Mouse (Mus musculus) CD4-positive helper T cell, adult 2 months (primary cell): ENCODE results near the gene Emilin2.
"Not testable (repeated sequence)": the region's sequence is repeated elsewhere in the genome, so short reads cannot be mapped to it uniquely, and the experiment has no call there.

ENCODE experiments used
- DNase-seq: peaks from one replicate; pipeline ENCODE4 v3.0.0-alpha.2; 2012; ENCODE audit warnings: low read depth, missing footprints, low spot score

The Emilin2 gene

DNA sequence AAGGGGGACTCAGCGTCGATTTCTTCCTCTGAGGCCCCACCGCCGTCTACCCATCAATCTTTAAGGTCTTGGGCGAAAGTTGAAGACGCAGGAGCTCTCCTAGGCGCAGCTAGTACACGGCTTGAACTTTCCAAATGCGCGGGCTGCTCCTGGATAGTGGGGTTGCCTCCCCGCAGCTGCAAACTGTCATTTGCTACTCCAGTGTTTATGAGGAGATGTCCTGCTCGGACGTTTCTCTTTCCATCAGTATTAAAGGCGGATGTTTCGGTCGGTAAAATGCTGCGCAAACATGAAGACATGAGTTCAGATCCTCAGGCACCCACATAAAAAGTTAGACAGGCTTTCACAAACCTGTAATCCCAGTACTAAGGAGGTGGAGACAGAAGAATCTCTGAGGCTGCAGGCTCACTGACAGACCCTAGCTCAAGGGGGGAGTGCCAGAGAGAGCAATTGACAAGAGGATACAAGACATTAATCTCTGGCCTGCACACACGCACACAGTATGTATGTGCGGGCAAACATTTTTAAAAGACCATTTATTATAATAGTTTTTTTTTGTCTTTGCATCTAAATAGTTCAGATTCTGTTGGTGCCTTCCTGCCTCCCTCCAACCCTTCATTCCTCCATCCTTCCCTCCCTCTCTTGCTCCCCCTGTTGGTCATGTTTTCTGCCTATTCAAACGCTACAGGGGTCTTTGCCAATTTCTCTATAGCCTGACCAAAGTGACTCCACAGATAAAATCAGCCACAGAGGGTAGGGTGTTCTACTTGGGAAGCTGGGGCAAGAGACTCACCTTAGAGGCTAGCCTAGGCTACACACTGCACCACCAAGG, at the start of gene Emilin2:
TSS of gene Emilin2 (minus strand) at position 639 of the 832 bp plus-strand sequence.
- no peak for DNase-seq

DNA sequence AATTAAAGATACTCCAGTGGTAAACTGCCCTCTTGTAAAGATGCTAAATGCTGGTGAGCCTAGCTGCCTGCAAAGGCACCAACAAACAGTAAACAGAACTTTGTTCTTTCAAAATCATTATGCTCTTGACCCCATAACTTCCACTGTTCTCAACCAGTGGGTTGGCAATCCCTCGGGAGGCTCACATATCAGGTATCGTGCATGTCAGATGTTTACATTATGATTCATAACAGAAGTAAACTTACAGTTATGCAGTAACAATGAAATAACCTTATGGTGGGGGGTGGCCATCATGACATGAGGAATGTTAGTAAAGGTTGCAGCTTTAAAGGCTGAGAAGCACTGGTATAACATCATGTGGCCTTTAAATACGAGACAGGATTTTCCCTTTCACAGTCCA, 43.7 kb upstream of the Emilin2 start:
- DNase-seq, result no peak

- no peak for DNase-seq
Measured at GRCm38 (mm10) chr17:71354205-71354604, 42.4 kb upstream of the Emilin2 start.

DNA sequence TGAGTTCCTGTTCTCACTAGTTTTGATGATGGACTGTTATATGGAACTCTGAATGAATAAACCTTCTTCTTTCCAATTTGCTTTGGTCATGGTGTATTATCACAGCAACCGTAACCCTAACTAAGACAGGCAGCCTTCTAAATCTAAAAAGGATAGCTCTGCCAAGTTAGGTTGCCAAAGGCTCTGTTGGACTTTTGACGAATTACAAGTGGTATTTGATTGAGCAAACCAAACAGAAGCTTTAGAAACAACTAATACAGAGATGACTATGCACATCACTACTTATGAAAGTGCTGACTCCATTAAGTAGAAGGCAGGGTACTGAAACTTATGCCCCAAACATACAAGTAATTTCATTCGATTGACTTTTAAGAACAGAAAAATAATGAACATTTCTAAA, 36.4 kb upstream of the Emilin2 start:
- no peak for DNase-seq

DNA sequence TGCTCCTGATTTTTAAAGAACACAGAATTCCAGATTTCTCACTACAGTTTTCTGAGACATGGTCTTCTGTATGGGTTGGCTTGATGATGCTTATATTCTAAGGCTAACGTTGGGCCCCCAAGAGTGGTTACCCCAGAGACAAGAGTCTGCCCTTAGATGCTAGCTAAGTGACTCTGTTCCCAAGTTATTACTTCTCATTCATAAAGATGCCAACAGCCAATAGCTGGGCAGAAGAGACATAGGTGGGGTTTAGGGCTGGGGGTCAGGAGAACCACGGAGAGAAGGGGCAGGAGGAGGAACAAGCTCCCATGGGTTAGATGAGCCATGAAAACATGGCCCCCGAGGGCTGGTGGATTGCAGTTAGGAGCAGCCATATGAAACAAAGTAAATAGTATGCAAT, 30.2 kb upstream of the Emilin2 start:
- DNase-seq, result no peak

DNA sequence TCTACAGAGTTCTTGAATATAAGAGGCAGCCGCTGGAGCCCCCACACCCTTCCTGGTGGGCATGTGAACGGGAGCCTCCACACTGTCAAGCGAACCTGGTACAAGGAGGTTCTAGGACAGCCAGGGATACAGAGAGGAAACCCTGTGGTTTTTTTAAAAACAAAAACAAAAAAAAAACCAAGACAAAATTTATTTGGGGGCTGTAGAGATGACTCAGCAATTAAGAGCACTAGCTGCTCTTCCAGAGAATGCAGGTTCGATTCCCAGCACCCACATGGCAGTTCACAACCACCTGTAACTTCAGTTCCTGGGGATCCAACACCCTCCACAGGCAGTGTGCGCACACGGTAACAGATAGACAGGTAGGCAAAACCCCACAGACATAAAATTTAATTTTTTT, 26.8 kb upstream of the Emilin2 start:
- no peak for DNase-seq

GRCm38 (mm10) chr17:71337546-71337945, 25.8 kb upstream of the Emilin2 start:
- DNase-seq, result no peak

GRCm38 (mm10) chr17:71336421-71336820, 24.6 kb upstream of the Emilin2 start:
- DNase-seq, result no peak

DNA sequence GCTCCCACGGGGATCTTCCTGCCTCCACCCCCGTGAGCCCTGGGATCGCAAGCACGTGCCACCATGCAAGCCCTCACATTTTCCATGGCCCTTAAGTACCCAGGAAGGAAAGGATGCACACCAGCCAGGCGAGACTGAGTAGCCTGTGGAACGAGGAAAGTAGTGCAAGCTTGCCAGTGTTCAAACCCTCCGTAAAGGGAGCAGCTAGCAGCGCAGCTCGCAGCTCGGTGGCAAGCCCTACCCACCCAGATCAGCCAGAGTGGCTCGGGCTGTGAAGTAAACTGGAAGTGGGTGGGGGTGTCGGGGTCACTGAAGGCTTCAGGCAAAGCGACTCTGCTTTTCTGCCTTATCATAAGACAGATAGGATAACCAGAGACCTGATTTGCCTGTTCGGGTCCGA, 20.5 kb upstream of the Emilin2 start:
- no peak for DNase-seq

DNA sequence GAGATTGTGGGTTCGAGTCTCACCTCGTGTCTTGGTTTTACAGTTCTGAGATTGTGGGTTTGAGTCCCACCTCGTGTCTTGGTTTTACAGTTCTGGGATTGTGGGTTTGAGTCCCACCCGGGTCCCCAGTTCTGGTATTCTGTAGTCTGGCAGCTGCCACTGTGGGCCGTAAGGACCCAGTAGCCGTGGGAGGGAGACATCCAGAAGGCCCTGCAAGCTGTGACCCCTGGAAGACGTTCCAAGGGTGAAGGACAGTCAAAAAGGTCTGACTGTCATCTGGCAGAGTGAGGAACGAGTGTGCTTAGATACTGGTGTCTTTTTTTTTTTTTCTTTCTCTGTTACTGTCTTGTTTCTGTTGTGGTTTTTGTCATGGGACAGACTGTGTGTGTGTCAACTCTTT, 9.0 kb upstream of the Emilin2 start:
- DNase-seq, result not testable (repeated sequence)

- DNase-seq, result no peak
Measured at GRCm38 (mm10) chr17:71319361-71319760, 7.6 kb upstream of the Emilin2 start.

- no peak for DNase-seq
Measured at GRCm38 (mm10) chr17:71317571-71317970, 5.8 kb upstream of the Emilin2 start.

GRCm38 (mm10) chr17:71314315-71314714, 2.5 kb upstream of the Emilin2 start:
- no peak for DNase-seq

DNA sequence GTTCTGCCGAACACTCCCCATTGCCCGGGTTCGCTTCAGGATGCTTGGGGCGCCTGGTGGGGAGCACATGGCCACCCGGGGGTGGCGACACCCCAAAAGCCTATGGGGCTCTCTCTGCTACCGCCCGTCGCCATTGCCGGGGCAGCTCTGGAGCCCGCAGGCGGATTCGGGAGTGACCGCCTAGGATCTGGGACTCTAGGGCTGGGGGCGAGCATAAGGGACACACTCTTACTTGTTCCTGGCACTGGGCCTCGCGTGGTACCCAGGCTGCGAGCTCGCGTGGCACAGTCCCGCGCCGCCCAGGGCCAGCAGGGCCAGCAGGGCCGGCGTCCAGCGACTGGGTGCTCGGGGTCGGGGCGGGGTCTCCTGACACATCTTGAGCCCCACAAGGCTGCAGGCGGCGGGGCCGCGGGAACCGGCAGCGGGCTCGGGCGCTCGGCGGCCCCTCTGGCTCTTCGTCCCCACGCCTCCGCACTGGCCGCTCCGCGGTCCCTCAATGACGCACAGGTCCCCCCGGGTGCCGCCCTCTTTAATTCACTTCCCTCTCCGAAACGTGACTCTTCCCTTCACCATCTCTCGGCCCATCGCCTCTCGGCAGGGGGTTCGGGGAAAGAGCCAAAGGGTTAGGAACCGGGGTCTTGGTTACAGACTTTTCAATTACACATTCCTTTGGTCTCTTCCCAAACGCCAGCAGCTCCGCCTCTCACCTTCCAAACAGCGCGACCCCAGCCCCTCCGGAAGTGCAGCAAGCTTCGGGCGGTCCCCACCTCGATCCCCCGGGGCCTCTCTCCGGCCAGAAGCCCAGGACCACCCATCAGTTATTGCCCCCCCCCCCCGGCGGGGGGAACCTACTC, 1.1 kb downstream of the Emilin2 start:
- DNase-seq, result no peak

GRCm38 (mm10) chr17:71309711-71310485, 1.9 kb downstream of the Emilin2 start:
- no peak for DNase-seq

- no peak for DNase-seq
Measured at GRCm38 (mm10) chr17:71309141-71309540, 2.6 kb downstream of the Emilin2 start.

DNA sequence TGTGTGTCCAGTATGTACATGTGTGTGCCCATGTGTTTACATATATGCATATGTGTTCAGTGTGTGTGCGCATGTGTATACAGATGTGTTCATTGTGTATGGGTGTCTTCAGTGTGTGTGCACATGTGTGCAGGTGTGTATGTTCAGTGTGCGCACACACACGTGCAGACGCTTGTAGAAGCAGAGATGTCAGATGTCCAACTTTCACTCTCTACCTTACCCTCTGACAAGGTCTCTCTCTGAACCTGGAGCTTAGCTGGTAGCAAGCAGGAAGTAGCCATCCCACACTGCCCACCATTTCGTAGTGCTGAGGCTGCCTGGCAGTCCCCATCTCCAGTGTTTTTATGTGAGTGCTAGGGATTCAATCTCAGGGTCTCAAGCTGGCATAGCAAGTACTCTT, 3.5 kb downstream of the Emilin2 start:
- no peak for DNase-seq

- no peak for DNase-seq
Measured at GRCm38 (mm10) chr17:71307251-71307790, 4.5 kb downstream of the Emilin2 start.

DNA sequence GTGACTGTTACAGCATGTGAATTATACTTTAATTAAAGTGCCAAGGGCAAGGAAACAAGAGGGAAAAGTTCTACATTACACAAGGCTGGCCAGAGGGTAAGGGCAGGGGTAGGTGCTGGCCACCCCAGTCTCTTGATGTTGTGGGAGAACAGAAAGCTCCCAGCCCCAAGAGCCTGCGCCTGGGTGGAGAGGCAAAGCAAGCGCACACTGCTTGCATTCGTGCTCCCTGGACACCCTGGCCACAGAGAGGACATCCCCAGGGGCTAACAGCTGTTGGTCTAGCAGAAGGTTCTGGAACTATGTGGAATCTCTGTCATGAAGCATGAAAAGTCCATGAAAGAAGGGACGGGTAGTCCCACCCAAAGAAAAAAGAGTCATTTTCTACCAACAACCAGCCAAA, 5.1 kb downstream of the Emilin2 start:
- DNase-seq, result no peak

DNA sequence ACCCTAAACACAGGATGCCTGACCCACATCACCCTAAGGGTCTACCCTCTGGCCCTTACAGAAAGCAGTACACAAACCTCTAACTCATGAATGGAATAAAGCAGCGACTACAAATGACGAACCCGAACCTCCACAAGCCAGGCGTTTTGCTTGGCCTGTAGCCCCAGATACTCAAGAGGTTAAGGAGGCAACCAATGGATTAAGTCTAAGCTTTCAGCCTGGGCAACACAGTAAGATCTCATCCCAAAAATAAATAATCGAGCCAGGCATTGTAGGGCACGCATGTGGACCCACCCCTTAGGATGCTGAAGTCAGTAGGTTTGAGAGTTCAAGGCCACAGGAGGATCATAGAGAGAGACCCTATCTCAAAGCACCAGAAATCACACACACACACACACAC, 5.7 kb downstream of the Emilin2 start:
- DNase-seq, result no peak

GRCm38 (mm10) chr17:71303444-71303843, 8.3 kb downstream of the Emilin2 start:
- no peak for DNase-seq

- DNase-seq, result no peak
Measured at GRCm38 (mm10) chr17:71301413-71301812, 10.4 kb downstream of the Emilin2 start.
